20 mouse cellular contexts compared by ENCODE assay signal in the genomic region with DNA sequence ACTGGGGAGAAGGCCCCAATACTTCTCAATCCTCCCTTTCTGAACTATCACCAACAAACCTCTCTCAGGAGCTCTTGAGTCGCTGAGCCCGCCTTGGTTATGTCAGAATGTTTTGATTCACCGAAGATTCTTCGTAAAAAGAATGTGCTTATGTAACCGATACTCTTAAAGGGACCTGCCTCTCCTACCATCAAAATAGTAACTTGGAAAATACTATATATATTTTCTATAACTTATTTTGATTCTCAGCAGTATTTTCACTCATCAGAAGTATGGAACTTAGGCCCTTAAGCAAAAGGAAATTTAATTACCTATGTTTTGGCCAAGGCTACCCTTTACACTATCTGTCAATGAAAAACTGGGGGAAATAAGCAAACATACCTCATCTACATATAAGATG. TPM values are rescaled to one million over a fixed set of nuclear protein-coding genes. Genes with fewer than 3 reads are reported as not detected.
A peak's percentile ranks its signal among the peaks of the same experiment; 100 is the strongest.
DNase-seq lines count a peak whose midpoint lies in the region; TF ChIP-seq lines count a peak whose summit lies in the region.
"Had no signal": no experiment of that assay in that cellular context is flagged by ENCODE, and none has a peak within 500 bp of the region (broad histone marks: within the 10 kb centered on the region; RNA-seq: fewer than 3 reads in every experiment).

Gene 4930415L06Rik, minus strand, starts transcription at position 101 of the 400 bp plus-strand sequence.

- H3K4me3 ChIP-seq in testis, adult 2 months (ENCODE audit: control insufficient read depth, low read depth, low read length): peak within 1 kb of the TSS; percentile 63

- no peak for TF ChIP-seq POLR2A in testis, adult 2 months (IDR thresholded peaks at IDR 0.05; ENCODE audit: control insufficient read depth, low read depth, low read length)

- no peaks in the 10 kb centered on the region for H3K36me3 ChIP-seq in testis, adult 2 months (ENCODE audit: control insufficient read depth, insufficient read depth, low read length)
- H3K36me3 ChIP-seq: G1E had no signal

- no peaks in the 10 kb centered on the region for H3K4me1 ChIP-seq in testis, adult 2 months (ENCODE audit: control insufficient read depth, insufficient read depth, low read length)

- no peak for DNase-seq in testis, postnatal 10 days (ENCODE audit: low spot score)
- DNase-seq: adrenal gland, adult 2 months; adrenal gland, adult 8-10 months; adrenal gland, postnatal 10 days; adrenal gland, postnatal 14 days; adrenal gland, postnatal 25 days; adrenal gland, postnatal 36 days; B cell, adult 2 months; cerebellum, adult 11 months; cerebellum, adult 11-12 months; cerebellum, adult 18-20 months; cerebellum, adult 2 months had no signal

- no peak within 1 kb of the TSS for H3K27ac ChIP-seq in testis, adult 2 months (ENCODE audit: control insufficient read depth, insufficient read depth, low read depth, low read length)

- H3K27me3 ChIP-seq in testis, adult 2 months (ENCODE audit: control insufficient read depth, insufficient read depth, low read length): no peaks in the 10 kb centered on the region
- H3K27me3 ChIP-seq: CH12.LX had no signal

- TF ChIP-seq CTCF in testis, adult 2 months (IDR thresholded peaks at IDR 0.05; ENCODE audit: control insufficient read depth, insufficient read depth, insufficient replicate concordance, low read depth, low read length): no peak

RNA-seq across cellular contexts. Expression of gene 4930415L06Rik, which starts in this region (rescaled TPM):
- 0.14 and 0.15 TPM in 2 replicates for polyA plus RNA-seq in testis, adult 2 months (2012; rRNA removed)
- polyA plus RNA-seq: activated CD4-positive, CD25-positive, alpha-beta regulatory T cell, adult 4 months; adrenal gland, adult 2 months; brain, embryonic 14.5 days; C2C12; CD4-positive, CD25-positive, alpha-beta regulatory T cell, adult 4 months; cerebellum, adult 2 months; G1E; Patski had no signal
